Mouse (Mus musculus): Measurements from ENCODE around the gene Tchp.

DNA sequence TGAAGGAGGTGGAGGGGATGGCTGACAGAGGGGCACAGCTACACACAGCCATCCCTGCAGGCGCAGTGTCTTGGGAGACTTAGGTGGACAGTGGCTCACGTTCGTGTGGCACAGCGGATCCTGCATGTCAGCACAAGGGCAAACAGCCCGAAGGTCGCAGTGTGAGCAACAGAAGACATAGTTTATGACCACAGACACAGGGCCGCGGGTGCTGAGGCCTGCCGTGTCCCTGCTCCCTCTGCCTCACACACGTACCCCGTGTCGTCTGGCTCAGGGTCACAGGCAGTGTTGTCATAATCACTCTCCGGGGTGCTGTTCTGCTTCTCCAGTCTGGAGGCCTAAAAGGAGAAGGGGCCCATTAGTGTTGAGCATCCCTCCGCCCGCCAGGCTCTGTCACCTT, 26.0 kb downstream of the Tchp start:
- TF ChIP-seq CHD2 (IDR thresholded peaks at IDR 0.05; ENCODE audit: low read depth, low read length) (no peak), ZNF384 (IDR thresholded peaks at IDR 0.05; ENCODE audit: low read depth, low read length) (no peak), ZC3H11A (IDR thresholded peaks at IDR 0.05; ENCODE audit: borderline replicate concordance, low read depth, low read length) (no peak), HCFC1 (IDR thresholded peaks at IDR 0.05; ENCODE audit: borderline replicate concordance, insufficient read depth, low read length) (no peak), MAFK (IDR thresholded peaks at IDR 0.05; ENCODE audit: insufficient read depth, low read depth, low read length) (no peak)

All from ES-E14 (cell line).